Mouse (Mus musculus) spleen, adult 2 months (tissue): ENCODE measurements around the gene Smyd2.

Experiments
- CTCF ChIP-seq: fragments of 200-500 bp; IDR thresholded peaks from 2 replicates; pipeline ENCODE4 v1.5.1; 2011; ENCODE audit warnings: mild to moderate bottlenecking, inconsistent platforms; ENCODE audit not compliant: insufficient read depth, insufficient read length, insufficient replicate concordance; ENCODE audit errors: extremely low read depth
- POLR2A ChIP-seq: fragments of 200-500 bp; IDR thresholded peaks from 2 replicates; pipeline ENCODE4 v1.6.1; 2011; ENCODE audit warnings: low read depth, low read length, inconsistent platforms

GRCm38 (mm10) chr1:189968027-189968426 lies 45.9 kb upstream of the Smyd2 start:
- TF ChIP-seq CTCF (no peak), POLR2A (no peak)
